Mouse (Mus musculus) megakaryocyte, adult 5-6 weeks (primary cell): Measurements from ENCODE around the gene Myh15. TPM values are rescaled to one million over a fixed set of nuclear protein-coding genes. Genes with fewer than 3 reads are reported as not detected.

Experiments
- ATAC-seq: 2 replicates; pipeline ENCODE4 v1.8.0; 2016; ENCODE audit warnings: mild to moderate bottlenecking, inconsistent platforms; ENCODE audit not compliant: poor library complexity, severe bottlenecking
- total RNA-seq, 2 experiments: library from RNA; stranded (forward) in 1 of 2; stranded (reverse) in 1 of 2; fragments of 153-499, 151-499 nt in 1 of 2; fragments of 221-1000, 200-1000 nt in 1 of 2; gene quantifications; 2 replicates each; pipeline versions ENCODE4 v1.2.3 to v1.2.4; 2015 to 2017

Gene Myh15
- not detected in 2 replicates for total RNA-seq (2015)
- total RNA-seq (2017) = not detected in 2 replicates

DNA sequence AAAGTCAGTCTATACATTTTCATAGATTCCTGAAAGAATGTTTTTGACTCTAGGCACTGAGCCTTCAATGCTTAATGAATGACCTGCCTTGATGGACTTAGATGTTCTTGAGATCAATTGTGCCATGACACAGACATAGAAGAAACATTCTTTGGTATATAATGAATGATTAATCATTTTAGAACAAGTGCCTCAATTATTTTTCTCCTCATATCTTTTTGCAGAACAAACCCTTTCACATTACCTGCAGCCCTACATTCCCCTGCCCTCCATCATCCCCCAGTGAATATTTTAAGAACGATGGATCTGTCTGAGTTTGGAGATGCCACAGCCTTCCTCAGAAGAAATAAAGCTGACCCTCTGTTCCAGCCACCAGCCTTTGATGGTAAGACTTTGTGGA, at the start of gene Myh15:
Gene Myh15, plus strand, starts transcription at position 301 of the 400 bp plus-strand sequence.
- no peak for ATAC-seq

- ATAC-seq = peak; percentile 45; the same call in 1 of the 2 replicates
These were observed 40.5 kb upstream of the Myh15 start for GRCm38 (mm10) chr16:49016620-49017332.

- no peak for ATAC-seq
These were observed 21.4 kb upstream of the Myh15 start for GRCm38 (mm10) chr16:49035852-49036251.

- no peak for ATAC-seq
These were observed 19.5 kb upstream of the Myh15 start for GRCm38 (mm10) chr16:49037771-49038170.

DNA sequence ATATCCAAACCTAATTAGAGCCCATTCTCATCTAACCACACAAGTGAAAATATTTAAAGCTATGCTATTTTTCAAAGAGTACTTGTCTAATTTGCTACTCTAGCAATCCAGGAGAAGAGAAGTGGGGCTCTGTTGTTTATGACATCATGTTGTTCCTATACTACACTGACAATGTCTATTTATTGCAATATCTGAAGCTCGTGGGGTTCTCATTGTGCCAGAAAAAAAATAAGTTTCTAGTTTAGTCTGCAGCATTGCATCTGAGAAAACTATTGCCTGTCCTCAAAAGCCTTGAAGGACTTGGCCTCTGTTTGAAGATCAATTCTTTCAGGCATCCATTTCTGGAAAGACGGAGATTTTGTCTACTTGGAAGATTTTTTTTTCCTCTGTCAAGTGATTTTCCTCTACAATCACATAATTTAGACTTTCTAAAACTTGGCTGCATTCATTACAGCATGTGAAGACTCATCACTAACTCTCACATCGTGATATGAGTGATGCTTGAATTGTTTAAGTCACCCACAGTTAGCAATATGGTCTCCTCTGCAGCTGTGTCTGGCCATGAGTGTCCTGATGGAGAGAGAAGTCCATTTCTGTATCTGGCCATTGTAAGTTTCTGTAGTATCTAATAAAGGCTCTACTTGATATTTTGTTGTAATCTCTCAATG, 16.6 kb upstream of the Myh15 start:
- no peak for ATAC-seq

- ATAC-seq = peak; percentile 83
These were observed 8.1 kb upstream of the Myh15 start for GRCm38 (mm10) chr16:49049214-49049613.

- ATAC-seq = no peak
These were observed 12.1 kb downstream of the Myh15 start for GRCm38 (mm10) chr16:49069256-49069963.

GRCm38 (mm10) chr16:49071316-49071715, 14.0 kb downstream of the Myh15 start:
- no peak for ATAC-seq

DNA sequence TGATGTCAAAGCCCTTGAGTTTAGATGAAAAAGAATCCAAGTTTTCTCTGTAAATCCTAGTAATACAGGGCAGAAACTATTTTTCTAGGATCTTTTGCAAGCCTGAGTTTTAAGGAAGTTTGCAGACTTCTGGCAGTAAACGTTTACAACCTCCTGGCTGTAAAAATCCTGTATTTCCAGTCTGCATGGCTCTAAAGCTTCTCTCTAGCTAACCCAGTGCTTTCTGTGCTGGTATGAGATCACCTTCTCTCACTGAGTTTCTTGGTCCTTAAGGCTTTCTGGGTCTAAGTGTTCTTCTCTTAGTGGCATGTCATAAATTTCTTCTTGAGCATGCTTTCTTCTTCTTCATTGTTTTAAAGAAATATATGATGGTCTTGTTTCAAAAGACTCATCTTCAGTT, 70.7 kb downstream of the Myh15 start:
- no peak for ATAC-seq

DNA sequence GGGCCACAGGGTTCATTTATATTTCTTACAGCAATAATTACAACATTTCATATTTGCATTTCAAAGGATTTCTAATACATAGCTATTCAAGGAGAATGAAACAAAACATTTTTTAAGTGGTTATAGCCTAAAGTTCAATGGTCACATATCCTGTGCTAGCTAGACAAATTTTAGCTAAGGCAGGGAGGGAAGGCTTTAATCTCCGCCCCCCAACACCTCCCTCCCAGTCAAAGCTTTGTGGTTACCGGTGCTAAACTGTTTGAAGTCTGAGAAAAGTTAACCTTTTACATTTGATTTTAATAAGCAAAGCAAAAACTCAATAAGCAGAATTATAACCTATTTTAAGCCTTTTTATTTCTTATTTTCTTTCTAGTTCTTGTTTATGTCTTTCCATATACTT, 98.9 kb downstream of the Myh15 start:
- ATAC-seq = peak; percentile 80

GRCm38 (mm10) chr16:49164349-49165137, 107.3 kb downstream of the Myh15 start:
- ATAC-seq = peak; percentile 84

DNA sequence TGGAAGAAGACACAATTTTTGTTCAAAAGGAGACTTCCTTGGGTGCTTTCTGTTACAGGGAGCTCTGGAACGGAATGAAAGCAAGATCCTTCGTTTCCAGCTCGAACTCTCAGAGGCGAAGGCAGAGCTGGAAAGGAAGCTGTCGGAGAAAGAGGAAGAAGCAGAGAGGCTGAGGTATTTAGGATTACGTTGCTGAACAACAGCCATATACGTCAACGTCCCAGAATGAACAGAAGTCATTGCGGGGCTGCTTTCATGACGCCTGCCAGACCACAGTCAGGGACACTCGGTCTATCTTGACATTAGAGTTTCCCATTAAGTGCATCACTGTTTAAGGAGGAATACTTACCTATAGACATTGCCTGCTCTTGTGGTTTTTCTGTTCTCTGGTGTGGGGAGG, 108.4 kb downstream of the Myh15 start:
- peak; percentile 58; the same call in 1 of the 2 replicates for ATAC-seq

GRCm38 (mm10) chr16:49167325-49167724, 110.0 kb downstream of the Myh15 start:
- no peak for ATAC-seq

- no peak for ATAC-seq
These were observed 117.8 kb downstream of the Myh15 start for GRCm38 (mm10) chr16:49175077-49175476.

DNA sequence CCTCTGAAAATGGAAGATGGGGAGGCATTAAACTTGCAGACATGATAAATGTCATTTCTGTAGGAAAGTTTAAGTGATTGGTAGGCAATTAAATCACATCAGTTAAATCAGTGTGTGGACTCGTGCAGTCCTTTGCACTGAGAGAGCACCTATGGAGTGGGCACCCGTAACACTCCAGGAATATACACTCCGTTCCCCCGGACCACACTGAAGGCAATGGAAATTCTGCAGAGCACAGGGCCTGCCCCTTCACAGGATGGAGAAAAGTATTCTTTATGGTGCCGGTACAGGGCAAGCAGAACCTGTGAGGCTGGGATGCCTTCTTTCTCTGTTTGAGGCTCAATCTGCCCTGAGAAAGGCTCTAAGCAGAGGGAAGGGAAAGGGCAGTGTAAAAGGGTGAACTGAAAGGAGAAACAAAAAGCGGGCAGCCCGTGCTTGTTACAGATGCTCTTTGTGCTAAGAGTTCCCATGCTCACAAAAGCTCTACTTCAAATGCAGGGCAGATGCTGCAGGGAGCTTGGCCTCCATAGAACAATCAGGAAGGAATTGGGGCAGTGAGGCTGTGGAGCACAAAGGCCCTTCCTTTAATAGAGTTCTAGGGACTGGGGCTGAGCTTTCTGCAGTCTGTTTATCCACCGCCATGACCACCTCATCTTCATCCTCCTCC, 118.6 kb downstream of the Myh15 start:
- no peak for ATAC-seq

- no peak for ATAC-seq
These were observed 136.2 kb downstream of the Myh15 start for GRCm38 (mm10) chr16:49193521-49193920.

GRCm38 (mm10) chr16:49193986-49194385, 136.7 kb downstream of the Myh15 start:
- ATAC-seq = no peak

- ATAC-seq = no peak
These were observed 139.0 kb downstream of the Myh15 start for GRCm38 (mm10) chr16:49196290-49196689.

GRCm38 (mm10) chr16:49197951-49198350, 140.7 kb downstream of the Myh15 start:
- no peak for ATAC-seq

GRCm38 (mm10) chr16:49223733-49224132, 166.4 kb downstream of the Myh15 start:
- no peak for ATAC-seq
